Mouse (Mus musculus) cortical plate, adult 2 months (tissue): ENCODE measurements around the gene Mtmr14.

Experiments used
- CTCF ChIP-seq: fragments of 200-500 bp; IDR thresholded peaks from 2 replicates; pipeline ENCODE4 v1.5.1; 2011; ENCODE audit warnings: mild to moderate bottlenecking, control low read depth, low read length; ENCODE audit not compliant: insufficient read depth; ENCODE audit errors: extremely low read depth
- POLR2A ChIP-seq: fragments of 200-500 bp; IDR thresholded peaks from 2 replicates; pipeline ENCODE4 v1.6.1; 2011; ENCODE audit warnings: mild to moderate bottlenecking, low read length, control low read depth; ENCODE audit not compliant: insufficient read depth; ENCODE audit errors: extremely low read depth

GRCm38 (mm10) chr6:113282969-113283368 is 45.3 kb downstream of the Mtmr14 start:
- TF ChIP-seq POLR2A (no peak), CTCF (no peak)
